Mouse (Mus musculus) heart, embryonic 16.5 days (tissue): Measurements from ENCODE around the gene Bmpr1b. TPM values are rescaled to one million over a fixed set of nuclear protein-coding genes. Genes with fewer than 3 reads are reported as not detected.
A peak's percentile ranks its signal among the peaks of the same experiment; 100 is the strongest.

Source experiments
- ATAC-seq: fragments of 200-750 bp; cut with Nextera tagmentation; replicated peaks from 2 replicates; pipeline ENCODE4 v1.8.0; 2017; ENCODE audit warnings: moderate number of reproducible peaks; ENCODE audit not compliant: insufficient read depth, low FRiP score; ENCODE audit errors: extremely low read depth
- H3K27ac ChIP-seq: fragments of 300-500 bp; sonication (generic); 2 replicates; pipeline ENCODE4 v1.5.1; 2014; ENCODE audit warnings: mild to moderate bottlenecking, low read length, control low read depth, moderate library complexity
- H3K27me3 ChIP-seq: fragments of 300-500 bp; sonication (generic); 2 replicates; pipeline ENCODE4 v1.6.1; 2014; ENCODE audit warnings: low read length, mixed read lengths; ENCODE audit not compliant: control insufficient read depth, insufficient read depth
- H3K36me3 ChIP-seq: fragments of 300-500 bp; sonication (generic); 2 replicates; pipeline ENCODE4 v1.6.1; 2014; ENCODE audit not compliant: control insufficient read depth, insufficient read depth
- H3K4me1 ChIP-seq: fragments of 300-500 bp; sonication (generic); 2 replicates; pipeline ENCODE4 v1.6.1; 2014; ENCODE audit warnings: low read length, mixed read lengths; ENCODE audit not compliant: control insufficient read depth, insufficient read depth
- H3K4me2 ChIP-seq: fragments of 300-500 bp; sonication (generic); 2 replicates; pipeline ENCODE4 v1.6.1; 2014; ENCODE audit warnings: low read depth, mild to moderate bottlenecking, control low read depth, low read length
- H3K4me3 ChIP-seq: fragments of 300-500 bp; sonication (generic); 2 replicates; pipeline ENCODE4 v1.5.1; 2014; ENCODE audit warnings: mild to moderate bottlenecking, control low read depth, low read length
- H3K9ac ChIP-seq: fragments of 300-500 bp; sonication (generic); 2 replicates; pipeline ENCODE4 v1.6.1; 2014; ENCODE audit warnings: low read length, control low read depth
- H3K9me3 ChIP-seq: fragments of 300-500 bp; sonication (generic); replicated peaks from 2 replicates; pipeline ENCODE4 v1.6.1; 2016; ENCODE audit warnings: low read length; ENCODE audit not compliant: control insufficient read depth
- WGBS: fragments of 180-500 bp; shearing (Covaris S2); extraction: QIAGEN DNeasy Blood & Tissue Kit; methylation state at CpG from one replicate; pipeline ENCODE4 v1.1.7; 2014; 5-methylcytosine and 5-hydroxymethylcytosine counted together
- polyA plus RNA-seq: library from polyadenylated mRNA; unstranded; fragments of >200 nt; fragmentation: Nextera tagmentation; extraction: Ambion mirVana; gene quantifications from 2 replicates; pipeline ENCODE4 v1.2.1, GENCODE M21; 2015

Bmpr1b gene
- polyA plus RNA-seq, 1 experiment from 2014 or later: 0.37 TPM

DNA sequence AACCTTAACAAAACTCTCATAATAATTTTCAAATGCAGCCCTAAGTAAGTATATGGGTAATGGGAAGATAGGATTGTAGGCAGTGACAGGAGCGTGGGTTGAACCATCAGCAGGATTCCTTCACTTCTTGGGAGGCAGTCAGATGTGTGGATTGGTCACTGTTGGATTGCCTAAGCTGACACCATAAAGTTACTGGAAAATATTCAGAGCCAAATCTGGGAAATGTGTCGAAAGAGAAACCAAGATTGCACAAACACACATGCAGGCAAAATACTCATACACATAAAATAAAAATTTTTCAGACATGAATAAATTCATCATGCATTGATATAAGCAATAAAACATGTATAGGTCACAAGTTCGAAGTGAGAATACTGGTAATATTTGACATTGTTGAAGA, 17.3 kb upstream of the Bmpr1b start:
- H3K4me3 ChIP-seq: no peak overlapping the region
- peaks cover 2% of the 10 kb centered on the region for H3K9me3 ChIP-seq
- 79% methylated on average over 3 of the region's 3 CpGs for WGBS
- H3K4me1 ChIP-seq: no peaks in the 10 kb centered on the region
- H3K27ac ChIP-seq: no peak overlapping the region
- H3K36me3 ChIP-seq: no peaks in the 10 kb centered on the region
- H3K4me2 ChIP-seq: no peak overlapping the region
- ATAC-seq: no peak
- no peak overlapping the region for H3K9ac ChIP-seq
- no peaks in the 10 kb centered on the region for H3K27me3 ChIP-seq

DNA sequence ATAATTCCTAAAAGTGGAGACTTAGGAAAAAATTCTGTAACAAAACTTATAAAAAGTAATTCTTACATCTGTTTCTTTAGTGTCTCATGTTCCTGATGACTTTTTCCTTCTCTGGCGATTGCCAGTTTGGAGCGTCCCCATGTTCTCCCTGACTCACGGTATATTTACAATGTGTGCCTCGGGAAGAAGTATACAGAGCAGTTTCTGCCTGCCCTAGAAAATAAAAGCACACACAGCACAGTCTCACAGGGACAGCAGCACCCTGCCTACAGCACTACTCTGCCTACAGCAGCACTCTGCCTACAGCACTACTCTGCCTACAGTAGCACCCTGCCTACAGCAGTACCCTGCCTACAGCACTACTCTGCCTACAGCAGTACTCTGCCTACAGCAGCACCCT, 4.8 kb upstream of the Bmpr1b start:
- H3K4me3 ChIP-seq: no peak overlapping the region
- H3K27ac ChIP-seq: no peak overlapping the region
- no peaks in the 10 kb centered on the region for H3K4me1 ChIP-seq
- H3K36me3 ChIP-seq: no peaks in the 10 kb centered on the region
- 77% methylated on average over 4 of the region's 4 CpGs for WGBS
- H3K9me3 ChIP-seq: no peaks in the 10 kb centered on the region
- H3K4me2 ChIP-seq: no peak overlapping the region
- no peak for ATAC-seq
- no peak overlapping the region for H3K9ac ChIP-seq
- peaks cover 22% of the 10 kb centered on the region for H3K27me3 ChIP-seq

DNA sequence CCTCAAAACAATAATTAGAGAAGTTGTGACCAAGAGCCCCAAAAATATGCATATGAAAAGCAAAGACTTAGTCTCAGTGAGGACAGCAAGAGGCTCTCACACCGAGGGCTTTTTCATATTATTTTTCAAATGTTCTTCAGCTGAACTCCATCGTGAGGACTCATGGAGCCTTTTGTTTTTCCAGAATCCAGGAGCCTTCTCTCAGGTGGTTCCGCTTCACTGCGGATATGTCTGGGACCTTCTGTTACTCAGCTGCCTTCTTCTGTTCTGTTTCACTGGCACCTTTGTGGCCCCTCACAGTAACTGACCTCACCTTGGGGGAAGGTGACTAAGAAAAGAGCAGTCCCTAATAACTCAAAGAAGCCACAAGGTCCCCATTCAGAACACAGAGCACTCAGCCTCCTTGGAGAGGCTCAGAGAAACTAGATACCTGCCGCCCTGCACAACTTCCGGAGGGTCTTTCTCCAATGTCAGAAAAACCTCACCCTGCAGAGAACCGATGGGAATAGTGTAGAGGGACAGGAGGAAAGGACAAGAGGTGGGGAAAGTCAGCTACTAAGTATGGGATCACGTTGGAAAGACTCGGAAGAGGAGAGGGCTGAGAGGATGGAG, 868 bp downstream of the Bmpr1b start:
- H3K27me3 ChIP-seq: peaks cover 33% of the 10 kb centered on the region
- no peak overlapping the region; the same call in 1 of the 2 replicates for H3K9ac ChIP-seq
- H3K27ac ChIP-seq: no peak overlapping the region
- WGBS: 17% methylated on average over 9 of the region's 9 CpGs
- H3K9me3 ChIP-seq: no peaks in the 10 kb centered on the region
- no peak for ATAC-seq
- H3K36me3 ChIP-seq: no peaks in the 10 kb centered on the region
- H3K4me3 ChIP-seq: peak overlapping the region; percentile 53
- no peaks in the 10 kb centered on the region for H3K4me1 ChIP-seq
- H3K4me2 ChIP-seq: peak overlapping the region; percentile 75

DNA sequence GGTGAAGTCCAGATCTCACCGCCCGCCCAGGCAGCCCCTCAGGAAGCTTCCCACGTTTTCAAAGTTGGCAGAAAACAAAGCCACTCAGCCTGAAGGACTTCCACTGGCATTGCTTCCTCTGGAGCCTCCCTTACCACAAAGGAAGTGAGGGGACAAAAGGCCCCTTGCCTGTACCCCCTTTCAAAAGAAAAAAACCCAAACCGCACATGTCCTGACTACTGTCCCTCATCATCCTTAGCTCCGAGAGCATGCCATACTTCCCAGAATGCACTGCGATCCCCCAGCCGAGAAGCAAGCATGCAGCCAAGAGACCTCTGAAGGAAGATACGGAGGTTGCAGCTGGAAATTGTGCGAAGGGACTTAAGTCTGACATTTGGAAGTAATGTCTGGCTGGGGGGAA, 4.2 kb downstream of the Bmpr1b start:
- Histone ChIP-seq H3K36me3 (no peaks in the 10 kb centered on the region), H3K27ac (no peak overlapping the region), H3K9ac (no peak overlapping the region), H3K27me3 (peaks cover 16% of the 10 kb centered on the region), H3K4me3 (no peak overlapping the region), H3K9me3 (no peaks in the 10 kb centered on the region), H3K4me2 (peak overlapping the region; percentile 13; the same call in 1 of the 2 replicates), H3K4me1 (no peaks in the 10 kb centered on the region)
- WGBS: 58% methylated on average over 9 of the region's 9 CpGs
- no peak for ATAC-seq

DNA sequence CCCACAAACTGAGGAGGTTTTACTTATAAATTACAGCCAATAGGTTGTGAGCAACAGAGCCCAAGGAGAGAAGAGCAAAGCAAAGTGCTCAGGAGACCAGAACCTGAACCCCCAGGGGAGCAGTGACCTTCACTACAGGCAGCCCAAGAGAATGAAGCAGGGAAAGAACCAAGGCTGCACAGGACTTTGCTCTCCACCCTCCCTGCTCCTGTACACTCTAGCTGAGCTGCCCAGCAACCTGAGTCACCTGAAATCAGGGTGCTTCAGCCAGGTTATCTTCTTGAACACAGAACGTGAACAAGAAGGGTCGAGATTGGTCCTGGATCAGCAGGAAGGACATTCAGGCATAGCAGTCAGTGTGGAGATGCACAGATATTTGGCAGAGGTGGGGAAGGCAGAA, 5.3 kb downstream of the Bmpr1b start:
- 67% methylated on average over 2 of the region's 2 CpGs for WGBS
- Histone ChIP-seq H3K9me3 (no peaks in the 10 kb centered on the region), H3K9ac (no peak overlapping the region), H3K4me3 (no peak overlapping the region), H3K27ac (no peak overlapping the region), H3K27me3 (peaks cover 11% of the 10 kb centered on the region), H3K4me1 (no peaks in the 10 kb centered on the region), H3K4me2 (no peak overlapping the region), H3K36me3 (no peaks in the 10 kb centered on the region)
- no peak for ATAC-seq

DNA sequence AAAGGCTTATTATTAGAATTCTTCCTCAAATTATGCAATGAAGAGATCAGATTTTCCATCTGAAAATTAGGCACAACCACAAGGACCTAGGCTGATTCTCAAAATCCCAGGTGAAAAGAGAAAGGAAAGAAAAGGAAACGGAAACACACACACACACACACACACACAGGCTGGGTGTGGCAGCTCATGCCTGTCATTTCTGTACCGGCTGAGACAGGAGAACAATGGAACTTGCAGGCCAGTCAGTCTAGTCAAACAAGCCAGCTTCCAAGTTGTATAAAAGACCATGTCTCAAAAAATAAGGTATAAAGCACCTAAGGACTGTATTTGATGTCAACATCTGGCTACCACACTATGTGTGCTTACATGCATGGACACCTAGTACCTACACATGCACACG, 7.8 kb downstream of the Bmpr1b start:
- WGBS: 70% methylated on average over 3 of the region's 3 CpGs
- H3K9ac ChIP-seq: no peak overlapping the region
- ATAC-seq: no peak
- H3K27me3 ChIP-seq: no peaks in the 10 kb centered on the region
- no peaks in the 10 kb centered on the region for H3K36me3 ChIP-seq
- H3K4me1 ChIP-seq: no peaks in the 10 kb centered on the region
- no peak overlapping the region for H3K4me2 ChIP-seq
- no peak overlapping the region for H3K4me3 ChIP-seq
- no peaks in the 10 kb centered on the region for H3K9me3 ChIP-seq
- H3K27ac ChIP-seq: no peak overlapping the region

DNA sequence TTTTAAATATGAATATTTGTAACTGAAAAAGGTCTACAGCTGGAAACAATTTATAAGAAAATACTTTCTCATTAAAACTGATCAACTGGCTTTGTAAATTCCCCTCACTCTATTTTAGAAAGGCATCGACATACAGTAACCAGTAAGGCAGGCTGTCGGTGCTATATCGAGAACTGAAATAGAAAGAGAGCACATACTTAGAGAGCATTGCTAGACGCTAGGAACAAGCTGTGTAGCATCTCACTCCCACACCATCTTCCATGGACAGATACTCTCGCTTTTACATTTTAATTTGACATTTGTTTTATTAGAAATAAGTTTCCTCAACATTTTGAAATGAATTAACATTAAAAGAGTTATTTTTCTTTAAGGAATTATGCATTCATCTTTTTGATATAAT, 17.2 kb downstream of the Bmpr1b start:
- WGBS: 71% methylated on average over 5 of the region's 5 CpGs
- H3K9ac ChIP-seq: no peak overlapping the region
- H3K9me3 ChIP-seq: no peaks in the 10 kb centered on the region
- H3K4me1 ChIP-seq: no peaks in the 10 kb centered on the region
- H3K27ac ChIP-seq: no peak overlapping the region
- H3K36me3 ChIP-seq: no peaks in the 10 kb centered on the region
- no peak overlapping the region for H3K4me3 ChIP-seq
- no peaks in the 10 kb centered on the region for H3K27me3 ChIP-seq
- ATAC-seq: no peak
- no peak overlapping the region for H3K4me2 ChIP-seq

DNA sequence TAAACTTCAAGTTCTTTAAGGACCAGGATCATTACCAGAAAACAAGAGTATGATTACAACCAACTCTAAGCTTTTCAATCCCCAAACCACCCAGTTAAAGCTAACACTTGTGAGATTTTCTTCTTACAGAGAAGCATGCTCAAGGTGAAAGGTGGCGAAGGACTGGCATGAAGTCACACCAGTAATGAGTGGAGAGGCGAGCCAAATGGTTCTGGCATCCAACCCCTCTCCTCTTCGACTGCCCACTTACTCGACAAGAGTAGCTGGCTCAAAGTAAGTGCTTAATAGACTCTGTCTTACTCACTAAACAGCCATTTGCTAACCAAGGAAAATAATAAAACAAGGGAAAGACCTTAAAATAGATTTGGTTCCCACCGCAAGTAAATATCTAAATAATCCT, 30.4 kb downstream of the Bmpr1b start:
- Histone ChIP-seq H3K9ac (no peak overlapping the region), H3K9me3 (no peaks in the 10 kb centered on the region), H3K36me3 (no peaks in the 10 kb centered on the region), H3K4me1 (no peaks in the 10 kb centered on the region), H3K27ac (no peak overlapping the region), H3K27me3 (no peaks in the 10 kb centered on the region), H3K4me3 (no peak overlapping the region), H3K4me2 (no peak overlapping the region)
- ATAC-seq: no peak
- WGBS: 79% methylated on average over 5 of the region's 5 CpGs

DNA sequence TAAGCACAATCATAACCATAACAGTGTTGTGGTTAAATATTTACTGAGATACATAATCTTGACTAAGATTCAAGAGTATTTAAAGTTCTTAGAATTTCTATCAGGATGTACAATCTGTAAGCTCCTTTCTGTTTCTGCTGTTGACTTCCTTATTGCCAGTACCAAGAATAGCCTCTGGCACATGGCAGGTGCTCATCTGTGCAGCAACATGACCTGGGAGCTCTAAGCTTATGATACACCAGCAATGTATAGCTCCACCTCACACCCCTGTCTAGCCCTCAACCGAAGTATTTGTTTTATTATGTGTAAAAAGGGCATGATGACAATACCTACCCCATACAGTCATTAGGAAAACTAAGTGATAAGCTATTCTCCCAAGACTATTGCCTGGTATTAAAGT, 42.8 kb downstream of the Bmpr1b start:
- WGBS: 74% methylated on average over 1 of the region's 1 CpGs
- H3K27ac ChIP-seq: no peak overlapping the region

More for the DNA sequence above, 42.8 kb downstream of the Bmpr1b start:
- Histone ChIP-seq H3K4me3 (no peak overlapping the region), H3K4me2 (no peak overlapping the region), H3K27me3 (peaks cover 16% of the 10 kb centered on the region), H3K4me1 (peaks cover 12% of the 10 kb centered on the region), H3K9ac (no peak overlapping the region), H3K9me3 (no peaks in the 10 kb centered on the region), H3K36me3 (no peaks in the 10 kb centered on the region)
- no peak for ATAC-seq
